In the genomic region with DNA sequence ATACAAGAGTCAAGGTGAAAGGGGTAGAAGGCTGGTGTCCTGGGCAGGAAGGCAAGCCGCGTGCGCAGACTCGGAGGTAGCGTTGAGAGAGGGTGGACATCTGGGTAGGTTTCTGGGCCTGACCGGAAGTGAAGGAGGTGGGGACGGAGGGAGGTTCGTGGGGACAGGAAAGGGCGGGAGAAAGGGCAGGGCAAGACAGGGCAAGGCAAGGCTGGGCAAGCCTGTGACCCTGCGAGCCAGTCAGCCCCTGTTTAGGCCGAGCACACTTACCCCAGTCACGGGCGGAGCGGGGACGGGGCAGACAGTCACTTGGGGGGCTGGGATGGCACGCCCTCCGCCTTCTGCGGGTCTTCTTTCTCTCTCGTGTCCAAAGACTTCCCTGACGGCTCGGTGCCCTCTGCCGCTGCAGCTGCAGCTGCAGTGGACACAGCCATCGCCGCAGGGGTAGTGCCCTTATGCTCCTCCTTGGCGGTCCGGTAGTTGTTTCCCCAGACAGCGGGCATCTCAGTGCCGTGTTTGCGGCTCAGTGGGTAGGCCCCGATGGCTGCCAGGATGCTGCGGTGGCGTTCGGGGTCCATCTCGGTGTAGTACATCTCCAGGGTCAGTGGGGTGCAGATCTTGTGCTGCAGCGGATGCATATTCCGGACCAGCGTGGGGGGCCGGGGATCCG, we compare ENCODE assay signal across 9 mouse cellular contexts. TPM values are rescaled to one million over a fixed set of nuclear protein-coding genes. Genes with fewer than 3 reads are reported as not detected.
DNase-seq lines count a peak whose midpoint lies in the region; ATAC-seq and TF ChIP-seq lines count a peak whose summit lies in the region.
"Had no signal": no experiment of that assay in that cellular context is flagged by ENCODE, and none has a peak within 500 bp of the region (broad histone marks: within the 10 kb centered on the region; RNA-seq: fewer than 3 reads in every experiment).

No protein-coding gene starts in this region.

- no peaks in the 10 kb centered on the region for H3K36me3 ChIP-seq in kidney, adult 2 months (ENCODE audit: control insufficient read depth, insufficient read depth, low read length)
- H3K36me3 ChIP-seq in forebrain, embryonic 13.5 days (ENCODE audit: poor library complexity, severe bottlenecking), result peaks cover 5% of the 10 kb centered on the region; the same call in 1 of the 2 replicates
- H3K36me3 ChIP-seq in limb, embryonic 12.5 days, result no peaks in the 10 kb centered on the region
- H3K36me3 ChIP-seq: G1E had no signal

- no peak overlapping the region for H3K9ac ChIP-seq in forebrain, embryonic 13.5 days
- H3K9ac ChIP-seq in limb, embryonic 12.5 days (replicated peaks), result peak overlapping the region; percentile 50

- peak overlapping the region; percentile 35; the same call in 1 of the 2 replicates for H3K4me2 ChIP-seq in forebrain, embryonic 13.5 days
- peak overlapping the region; percentile 50 for H3K4me2 ChIP-seq in limb, embryonic 12.5 days

- no peak for ATAC-seq in forebrain, embryonic 13.5 days
- ATAC-seq in limb, embryonic 12.5 days (ENCODE audit: insufficient number of reproducible peaks, insufficient read depth, low FRiP score, low TSS enrichment, low read depth), result no peak
- no peak for ATAC-seq in activated CD4-positive, CD25-positive, alpha-beta regulatory T cell, adult 4 months

- no peak for DNase-seq in kidney, adult 2 months
- DNase-seq in kidney, postnatal 14 days, result no peak
- peak; percentile 45 for DNase-seq in neural tube, embryonic 10.5 days (ENCODE audit: extremely low spot score, low spot score)
- DNase-seq in right cerebral cortex, postnatal 25 days, result no peak
- DNase-seq in layer of hippocampus, postnatal 25 days (ENCODE audit: extremely low spot score in 1 of 2, low spot score in 1 of 2), result no peak

- H3K4me3 ChIP-seq in kidney, adult 2 months (ENCODE audit: insufficient read depth, low read depth, low read length), result peak overlapping the region; percentile 34
- peak overlapping the region; percentile 5; the same call in 1 of the 2 replicates for H3K4me3 ChIP-seq in forebrain, embryonic 13.5 days
- peak overlapping the region; percentile 29 for H3K4me3 ChIP-seq in limb, embryonic 12.5 days (replicated peaks)

- TF ChIP-seq POLR2A in kidney, adult 2 months (IDR thresholded peaks at IDR 0.05; ENCODE audit: low read depth, low read length), result no peak

- H3K27ac ChIP-seq in kidney, adult 2 months (ENCODE audit: insufficient read depth, low read depth, low read length), result no peak overlapping the region
- H3K27ac ChIP-seq in forebrain, embryonic 13.5 days, result no peak overlapping the region
- H3K27ac ChIP-seq in limb, embryonic 12.5 days, result no peak overlapping the region

- H3K27me3 ChIP-seq in kidney, adult 2 months (replicated peaks; ENCODE audit: control insufficient read depth, insufficient read depth, low read length), result no peaks in the 10 kb centered on the region
- H3K27me3 ChIP-seq in forebrain, embryonic 13.5 days, result peaks cover 70% of the 10 kb centered on the region
- H3K27me3 ChIP-seq in limb, embryonic 12.5 days, result peaks cover 33% of the 10 kb centered on the region

- no peak for TF ChIP-seq CTCF in kidney, adult 2 months (conservative IDR thresholded peaks at IDR 0.05; ENCODE audit: insufficient read depth, insufficient read length, low read depth, low read length)

- no peaks in the 10 kb centered on the region for H3K4me1 ChIP-seq in kidney, adult 2 months (ENCODE audit: control insufficient read depth, insufficient read depth, low read length)
- peaks cover 5% of the 10 kb centered on the region; the same call in 1 of the 2 replicates for H3K4me1 ChIP-seq in forebrain, embryonic 13.5 days
- H3K4me1 ChIP-seq in limb, embryonic 12.5 days (replicated peaks), result no peaks in the 10 kb centered on the region

- WGBS in kidney, adult 2 months, result 47% methylated on average over 39 of the region's 39 CpGs
- 43% methylated on average over 37 of the region's 39 CpGs for WGBS in forebrain, embryonic 13.5 days
- WGBS in limb, embryonic 12.5 days, result 33% methylated on average over 39 of the region's 39 CpGs

- H3K9me3 ChIP-seq in forebrain, embryonic 13.5 days (replicated peaks), result no peaks in the 10 kb centered on the region
- H3K9me3 ChIP-seq in limb, embryonic 12.5 days, result no peaks in the 10 kb centered on the region
- H3K9me3 ChIP-seq: G1E had no signal

RNA-seq across cellular contexts. Expression of gene Caly, which starts 12.2 kb away (rescaled TPM):
- polyA plus RNA-seq in kidney, adult 2 months (2012; rRNA removed), result 0.16 and 0.52 TPM in 2 replicates
- 46.4 and 58.4 TPM in 2 replicates for polyA plus RNA-seq in forebrain, embryonic 13.5 days (2015; fragmentation: Nextera tagmentation; extraction: Ambion mirVana)
- 1.8 and 2.5 TPM in 2 replicates for polyA plus RNA-seq in limb, embryonic 12.5 days (2016; fragmentation: Nextera tagmentation; extraction: Ambion mirVana)
- 100 to 1,000 TPM; 235 to 258 TPM for total RNA-seq in layer of hippocampus, postnatal 25 days (2021)
- not detected for polyA plus RNA-seq in activated CD4-positive, CD25-positive, alpha-beta regulatory T cell, adult 4 months (2017; shearing (Covaris generic))
- total RNA-seq: G1E had no signal
- polyA plus RNA-seq: G1E had no signal

RNA-seq across cellular contexts. Expression of gene Msx3, which starts 21.3 kb away (rescaled TPM):
- polyA plus RNA-seq in kidney, adult 2 months (2012; rRNA removed), result not detected in 2 replicates
- 1.2 and 2.0 TPM in 2 replicates for polyA plus RNA-seq in forebrain, embryonic 13.5 days (2015; fragmentation: Nextera tagmentation; extraction: Ambion mirVana)
- 0.10 TPM in 1 of 2 replicates, not detected in the other for polyA plus RNA-seq in limb, embryonic 12.5 days (2016; fragmentation: Nextera tagmentation; extraction: Ambion mirVana)
- total RNA-seq in layer of hippocampus, postnatal 25 days (2021), result under 1 TPM; 0.12 to 0.14 TPM
- not detected for polyA plus RNA-seq in activated CD4-positive, CD25-positive, alpha-beta regulatory T cell, adult 4 months (2017; shearing (Covaris generic))
- polyA plus RNA-seq: G1E had no signal

RNA-seq across cellular contexts. Expression of gene Prap1, which starts 23.0 kb away (rescaled TPM):
- polyA plus RNA-seq in kidney, adult 2 months (2012; rRNA removed), result 1.1 and 1.9 TPM in 2 replicates
- polyA plus RNA-seq in forebrain, embryonic 13.5 days (2015; fragmentation: Nextera tagmentation; extraction: Ambion mirVana), result not detected in 2 replicates
- polyA plus RNA-seq in limb, embryonic 12.5 days (2016; fragmentation: Nextera tagmentation; extraction: Ambion mirVana), result not detected in 2 replicates
- not detected for total RNA-seq in layer of hippocampus, postnatal 25 days (2021)
- not detected for polyA plus RNA-seq in activated CD4-positive, CD25-positive, alpha-beta regulatory T cell, adult 4 months (2017; shearing (Covaris generic))
- total RNA-seq: G1E had no signal
- polyA plus RNA-seq: G1E had no signal

RNA-seq across cellular contexts. Expression of gene Fuom, which starts 32.1 kb away (rescaled TPM):
- polyA plus RNA-seq in kidney, adult 2 months (2012; rRNA removed), result 147 and 161 TPM in 2 replicates
- polyA plus RNA-seq in forebrain, embryonic 13.5 days (2015; fragmentation: Nextera tagmentation; extraction: Ambion mirVana), result 19.3 and 19.6 TPM in 2 replicates
- polyA plus RNA-seq in limb, embryonic 12.5 days (2016; fragmentation: Nextera tagmentation; extraction: Ambion mirVana), result 21.3 and 21.8 TPM in 2 replicates
- 10 to 100 TPM; 38.3 to 47.5 TPM for total RNA-seq in layer of hippocampus, postnatal 25 days (2021)
- polyA plus RNA-seq in activated CD4-positive, CD25-positive, alpha-beta regulatory T cell, adult 4 months (2017; shearing (Covaris generic)), result 10 to 100 TPM in 1 of 2 experiments, 1 to 10 TPM in 1; 9.9 to 11.0 TPM

RNA-seq across cellular contexts. Expression of gene Tubgcp2, which starts 33.7 kb away (rescaled TPM):
- polyA plus RNA-seq in kidney, adult 2 months (2012; rRNA removed), result 19.9 and 20.0 TPM in 2 replicates
- 69.6 and 74.7 TPM in 2 replicates for polyA plus RNA-seq in forebrain, embryonic 13.5 days (2015; fragmentation: Nextera tagmentation; extraction: Ambion mirVana)
- polyA plus RNA-seq in limb, embryonic 12.5 days (2016; fragmentation: Nextera tagmentation; extraction: Ambion mirVana), result 82.3 and 82.8 TPM in 2 replicates
- total RNA-seq in layer of hippocampus, postnatal 25 days (2021), result 10 to 100 TPM; 36.6 to 38.0 TPM
- 10 to 100 TPM; 22.2 to 23.0 TPM for polyA plus RNA-seq in activated CD4-positive, CD25-positive, alpha-beta regulatory T cell, adult 4 months (2017; shearing (Covaris generic))

Comparison
In these comparisons a context has a peak if more than half of its experiments do, and no peak if none do; other contexts are left out.
1. RNA of gene Caly, which starts 12.2 kb away (polyA plus RNA-seq): 46.4 to 58.4 TPM in forebrain, embryonic 13.5 days; 1.8 to 2.5 TPM in limb, embryonic 12.5 days, 0.16 to 0.52 TPM in kidney, adult 2 months and not detected in activated CD4-positive, CD25-positive, alpha-beta regulatory T cell, adult 4 months; every median in the first group is over 10 times any median in the second.
2. Peak in every context shown above with its lines, with median percentiles within 50 percentile points of each other: H3K4me3 ChIP-seq.